Mouse (Mus musculus) hindbrain, embryonic 15.5 days (tissue): ENCODE data around the gene 4933402D24Rik. TPM values are rescaled to one million over a fixed set of nuclear protein-coding genes. Genes with fewer than 3 reads are reported as not detected.

Source experiments
- ATAC-seq: fragments of 200-750 bp; cut with Nextera tagmentation; 2 replicates; pipeline ENCODE4 v1.8.0; 2017; ENCODE audit warnings: low read depth, moderate number of reproducible peaks, moderate TSS enrichment; ENCODE audit not compliant: low FRiP score
- H3K27ac ChIP-seq: fragments of 300-500 bp; sonication (generic); replicated peaks from 2 replicates; pipeline ENCODE4 v1.5.1; 2015; ENCODE audit warnings: mild to moderate bottlenecking, inconsistent platforms
- H3K27me3 ChIP-seq: fragments of 300-500 bp; sonication (generic); 2 replicates; pipeline ENCODE4 v1.6.1; 2015; ENCODE audit warnings: control low read depth, inconsistent platforms
- H3K36me3 ChIP-seq: fragments of 300-500 bp; sonication (generic); 2 replicates; pipeline ENCODE4 v1.6.1; 2015; ENCODE audit warnings: control low read depth, inconsistent platforms
- H3K4me1 ChIP-seq: fragments of 300-500 bp; sonication (generic); replicated peaks from 2 replicates; pipeline ENCODE4 v1.6.1; 2015; ENCODE audit warnings: control low read depth, inconsistent platforms
- H3K4me2 ChIP-seq: fragments of 300-500 bp; sonication (generic); 2 replicates; pipeline ENCODE4 v1.6.1; 2015; ENCODE audit warnings: moderate library complexity, mild to moderate bottlenecking, inconsistent platforms
- H3K4me3 ChIP-seq: fragments of 300-500 bp; sonication (generic); 2 replicates; pipeline ENCODE4 v1.5.1; 2015; ENCODE audit warnings: mild to moderate bottlenecking, inconsistent platforms
- H3K9ac ChIP-seq: fragments of 300-500 bp; sonication (generic); 2 replicates; pipeline ENCODE4 v1.6.1; 2015; ENCODE audit warnings: inconsistent platforms
- H3K9me3 ChIP-seq: fragments of 300-500 bp; sonication (generic); 2 replicates; pipeline ENCODE4 v1.6.1; 2016; ENCODE audit warnings: control low read depth, inconsistent platforms
- WGBS: fragments of 180-500 bp; shearing (Covaris S2); methylation state at CpG from one replicate; pipeline ENCODE4 v1.1.7; 2015; 5-methylcytosine and 5-hydroxymethylcytosine counted together
- polyA plus RNA-seq: library from polyadenylated mRNA; unstranded; fragments of >200 nt; fragmentation: Nextera tagmentation; extraction: Ambion mirVana; gene quantifications from 2 replicates; pipeline ENCODE4 v1.2.1, GENCODE M21; 2015

4933402D24Rik gene
- polyA plus RNA-seq, result 0.32 and 0.35 TPM in 2 replicates

DNA sequence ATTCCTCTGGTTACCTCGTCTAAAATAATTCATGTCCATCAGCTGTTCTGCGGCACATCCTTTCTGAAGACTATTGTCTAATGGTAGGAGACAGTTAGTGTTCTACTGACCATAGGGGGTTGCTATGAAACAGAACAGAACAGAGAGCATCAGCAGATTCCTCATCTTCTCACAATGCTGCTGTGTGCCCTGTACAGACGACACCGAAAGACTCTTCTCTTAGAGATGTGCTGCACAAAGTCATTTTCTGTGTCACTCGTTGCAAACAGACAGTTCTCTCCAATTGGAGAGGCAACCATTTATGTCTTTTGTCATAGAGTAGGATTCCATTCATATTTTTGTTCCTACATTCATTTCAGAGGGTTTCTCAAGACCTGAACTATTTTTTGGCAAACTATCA is at the start of gene 4933402D24Rik:
TSS of gene 4933402D24Rik (minus strand) at position 101 of the 400 bp plus-strand sequence.
- Histone ChIP-seq H3K27me3 (no peaks in the 10 kb centered on the region), H3K4me2 (no peak within 1 kb of the TSS), H3K9me3 (no peaks in the 10 kb centered on the region), H3K9ac (no peak within 1 kb of the TSS), H3K27ac (no peak within 1 kb of the TSS; the same call in 1 of the 2 replicates), H3K4me3 (no peak within 1 kb of the TSS), H3K4me1 (peaks cover 35% of the 10 kb centered on the region), H3K36me3 (no peaks in the 10 kb centered on the region)
- WGBS, result 57% methylated on average over 5 of the region's 5 CpGs
- ATAC-seq, result no peak

DNA sequence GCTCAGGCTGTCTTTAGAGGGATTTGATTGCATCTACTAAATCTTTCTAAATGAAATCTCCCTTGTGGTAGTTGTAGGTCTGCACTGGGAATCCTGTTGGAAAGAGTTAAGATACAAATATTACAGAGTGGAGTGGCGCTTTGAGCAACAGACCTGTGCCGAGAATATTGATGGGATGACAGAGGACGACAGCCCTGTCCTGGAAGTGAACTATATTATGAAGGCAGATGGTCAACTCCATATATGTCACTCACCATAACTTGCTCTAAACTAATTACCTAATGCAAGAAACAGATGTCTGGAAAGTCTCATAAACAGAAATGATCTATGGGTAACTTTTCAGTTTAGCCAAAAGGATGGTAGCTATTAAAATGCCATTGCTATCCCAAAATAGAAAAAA is 39.5 kb upstream of the 4933402D24Rik start:
- no peak overlapping the region for H3K4me3 ChIP-seq
- H3K9me3 ChIP-seq, result no peaks in the 10 kb centered on the region
- H3K4me1 ChIP-seq, result no peaks in the 10 kb centered on the region
- H3K4me2 ChIP-seq, result no peak overlapping the region
- no peaks in the 10 kb centered on the region for H3K27me3 ChIP-seq
- H3K27ac ChIP-seq, result no peak overlapping the region
- H3K36me3 ChIP-seq, result no peaks in the 10 kb centered on the region
- H3K9ac ChIP-seq, result no peak overlapping the region
- ATAC-seq, result no peak
- WGBS, result 67% methylated on average over 3 of the region's 3 CpGs

GRCm38 (mm10) chr1:63805095-63805494 is 36.0 kb upstream of the 4933402D24Rik start:
- Histone ChIP-seq H3K4me2 (no peak overlapping the region), H3K9me3 (no peaks in the 10 kb centered on the region), H3K9ac (no peak overlapping the region)

GRCm38 (mm10) chr1:63794326-63794725 is 25.3 kb upstream of the 4933402D24Rik start:
- Histone ChIP-seq H3K27ac (no peak overlapping the region), H3K4me3 (no peak overlapping the region), H3K4me1 (no peaks in the 10 kb centered on the region), H3K36me3 (no peaks in the 10 kb centered on the region), H3K27me3 (no peaks in the 10 kb centered on the region), H3K9ac (no peak overlapping the region), H3K9me3 (no peaks in the 10 kb centered on the region), H3K4me2 (no peak overlapping the region)
- ATAC-seq, result no peak

More at GRCm38 (mm10) chr1:63805095-63805494, 36.0 kb upstream of the 4933402D24Rik start:
- ATAC-seq, result no peak
- H3K27me3 ChIP-seq, result no peaks in the 10 kb centered on the region
- H3K36me3 ChIP-seq, result no peaks in the 10 kb centered on the region
- H3K4me1 ChIP-seq, result no peaks in the 10 kb centered on the region
- H3K4me3 ChIP-seq, result no peak overlapping the region
- no peak overlapping the region for H3K27ac ChIP-seq

DNA sequence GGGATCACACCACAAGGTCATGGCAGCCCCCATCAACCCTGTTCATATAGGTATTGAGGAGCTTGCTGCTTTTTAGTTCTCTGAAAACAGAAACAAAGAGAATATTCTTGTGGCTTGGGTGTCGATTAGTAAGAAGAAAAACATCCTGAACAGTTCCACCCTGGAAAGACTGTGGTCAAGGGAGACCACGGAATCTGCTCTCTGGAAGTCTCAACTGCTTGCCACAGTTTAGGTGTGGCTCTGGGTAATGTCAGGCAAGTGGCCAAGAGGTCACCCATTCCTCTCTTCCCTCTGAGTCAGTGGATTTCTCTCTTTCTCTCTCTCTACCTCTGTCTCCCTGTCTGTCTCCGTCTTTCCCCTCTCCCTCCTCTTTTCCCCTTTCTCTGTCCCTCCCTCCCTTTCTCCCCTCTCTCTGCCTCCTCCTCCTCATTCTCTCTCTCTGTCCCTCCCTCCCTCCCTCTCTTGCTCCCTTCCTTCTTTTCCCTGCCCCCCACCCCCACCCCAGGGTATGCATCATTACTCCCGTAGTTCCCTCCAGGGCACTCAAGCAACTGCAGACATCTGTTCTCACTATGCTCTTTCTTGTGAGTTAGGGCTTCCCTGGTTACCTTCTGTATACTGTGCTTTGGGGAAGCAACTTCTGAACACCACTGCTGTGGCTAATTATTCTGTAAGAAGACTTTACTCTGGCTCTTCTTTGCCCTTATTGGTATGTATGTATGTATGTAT is 8.0 kb upstream of the 4933402D24Rik start:
- 69% methylated on average over 4 of the region's 4 CpGs for WGBS
- Histone ChIP-seq H3K36me3 (no peaks in the 10 kb centered on the region), H3K4me1 (no peaks in the 10 kb centered on the region), H3K9me3 (no peaks in the 10 kb centered on the region), H3K4me3 (no peak overlapping the region), H3K27me3 (no peaks in the 10 kb centered on the region), H3K4me2 (no peak overlapping the region), H3K9ac (no peak overlapping the region), H3K27ac (no peak overlapping the region)
- no peak for ATAC-seq

DNA sequence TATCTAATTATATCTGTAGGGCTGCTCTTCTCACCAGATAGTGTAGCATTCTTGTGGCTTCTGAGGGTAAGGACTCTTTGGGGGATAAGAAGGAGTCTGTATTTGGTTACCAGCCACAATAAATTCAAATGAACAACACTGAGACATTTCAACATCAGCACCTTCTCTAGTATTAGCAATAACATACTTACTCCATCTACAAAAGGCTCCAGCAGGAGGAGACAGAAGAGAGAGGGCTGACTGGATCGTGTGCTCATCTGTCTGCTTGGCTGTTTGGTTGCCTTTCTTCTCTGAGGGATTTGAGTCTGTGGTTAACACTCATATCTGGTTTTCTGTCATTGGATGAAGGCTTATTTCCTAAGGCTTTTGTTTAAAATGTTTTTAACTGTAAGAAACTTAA is 7.3 kb upstream of the 4933402D24Rik start:
- Histone ChIP-seq H3K9ac (no peak overlapping the region), H3K4me3 (no peak overlapping the region), H3K36me3 (no peaks in the 10 kb centered on the region), H3K27ac (no peak overlapping the region), H3K27me3 (no peaks in the 10 kb centered on the region), H3K4me1 (no peaks in the 10 kb centered on the region; the same call in 1 of the 2 replicates), H3K9me3 (no peaks in the 10 kb centered on the region), H3K4me2 (no peak overlapping the region)
- 63% methylated on average over 1 of the region's 1 CpGs for WGBS
- no peak for ATAC-seq

GRCm38 (mm10) chr1:63770309-63770708 is 1.2 kb upstream of the 4933402D24Rik start:
- 41% methylated on average over 7 of the region's 7 CpGs for WGBS
- Histone ChIP-seq H3K9me3 (no peaks in the 10 kb centered on the region), H3K9ac (no peak overlapping the region), H3K27ac (peak overlapping the region; percentile 59; the same call in 1 of the 2 replicates), H3K4me3 (no peak overlapping the region), H3K27me3 (no peaks in the 10 kb centered on the region), H3K36me3 (no peaks in the 10 kb centered on the region), H3K4me1 (peaks cover 27% of the 10 kb centered on the region), H3K4me2 (0 out of 2 replicates have a peak overlapping the region, but pooled peaks have one; percentile 9)
- ATAC-seq, result peak; percentile 75; the same call in 1 of the 2 replicates

DNA sequence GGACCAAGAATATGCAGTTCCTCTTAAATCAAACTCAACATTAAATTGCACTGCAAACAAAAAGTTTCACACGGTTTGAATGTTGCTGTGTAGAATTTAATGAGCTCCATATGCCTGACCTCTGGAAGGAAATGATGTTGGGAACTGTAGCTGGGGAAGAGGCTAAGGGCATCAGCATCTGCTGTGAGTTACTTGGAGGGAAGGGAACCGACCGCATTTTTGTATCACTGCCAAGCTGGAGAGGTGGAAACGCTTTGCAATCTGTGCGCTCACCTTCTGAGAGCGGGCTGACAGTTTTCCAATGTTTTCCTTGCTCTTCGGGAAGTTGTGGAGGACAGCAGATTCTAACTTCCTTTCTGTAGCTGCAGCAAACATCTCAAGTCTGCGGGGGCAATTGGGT is 955 bp downstream of the 4933402D24Rik start:
- Histone ChIP-seq H3K4me3 (no peak overlapping the region), H3K36me3 (no peaks in the 10 kb centered on the region), H3K27me3 (no peaks in the 10 kb centered on the region), H3K9me3 (no peaks in the 10 kb centered on the region), H3K9ac (no peak overlapping the region), H3K4me2 (no peak overlapping the region), H3K27ac (no peak overlapping the region; the same call in 1 of the 2 replicates), H3K4me1 (peaks cover 46% of the 10 kb centered on the region)
- ATAC-seq, result no peak
- 64% methylated on average over 8 of the region's 8 CpGs for WGBS

DNA sequence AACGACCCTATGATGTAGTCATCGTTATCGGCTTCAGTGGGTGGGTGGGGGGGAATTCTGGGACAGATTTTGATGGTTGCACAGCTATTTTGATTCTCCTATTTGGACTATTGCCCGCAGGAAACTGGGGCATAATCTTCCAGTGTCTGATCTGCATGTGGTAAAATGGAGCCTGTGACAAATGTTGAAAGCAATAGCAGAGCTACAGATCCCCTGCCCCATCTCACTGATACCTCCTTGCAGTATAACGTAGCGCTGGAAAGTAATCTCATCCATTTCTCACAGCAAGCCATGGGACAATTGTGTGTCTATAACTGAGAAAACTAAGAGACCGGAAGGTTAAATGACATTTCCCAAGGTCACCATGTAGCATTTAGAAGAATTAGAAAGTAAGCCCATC is 4.7 kb downstream of the 4933402D24Rik start:
- Histone ChIP-seq H3K27me3 (no peaks in the 10 kb centered on the region), H3K4me1 (peaks cover 36% of the 10 kb centered on the region), H3K4me3 (no peak overlapping the region), H3K9me3 (no peaks in the 10 kb centered on the region), H3K36me3 (no peaks in the 10 kb centered on the region), H3K27ac (peak overlapping the region; percentile 74), H3K9ac (no peak overlapping the region), H3K4me2 (0 out of 2 replicates have a peak overlapping the region, but pooled peaks have one; percentile 5)
- WGBS, result 32% methylated on average over 7 of the region's 7 CpGs
- ATAC-seq, result no peak

- 8% methylated on average over 7 of the region's 7 CpGs for WGBS
Measured at GRCm38 (mm10) chr1:63763881-63764386, 5.1 kb downstream of the 4933402D24Rik start.

DNA sequence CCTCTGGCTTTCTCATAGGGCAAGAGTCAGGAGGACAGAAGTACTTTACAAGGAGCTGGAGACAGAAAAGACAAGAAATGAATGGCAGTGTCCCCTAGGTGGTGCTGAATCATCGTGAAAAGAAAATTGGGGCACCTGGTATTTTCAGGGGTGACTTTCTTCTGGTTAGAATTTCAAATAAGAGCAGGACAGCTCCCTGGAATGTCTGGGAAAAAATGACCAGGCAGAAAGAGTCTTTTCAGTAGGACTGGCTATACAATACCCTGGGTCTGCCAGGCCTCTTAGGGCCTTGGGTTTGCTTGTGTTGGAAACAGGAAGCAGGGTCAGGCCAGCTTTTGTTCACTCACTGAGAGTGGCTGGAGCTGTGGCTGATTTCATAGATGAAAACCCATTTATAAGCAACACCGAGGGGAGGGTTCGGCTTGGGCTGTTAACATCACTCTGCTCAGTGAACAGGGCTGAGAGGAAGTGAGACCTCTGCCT is 5.8 kb downstream of the 4933402D24Rik start:
- no peak overlapping the region for H3K4me3 ChIP-seq
- peaks cover 36% of the 10 kb centered on the region for H3K4me1 ChIP-seq
- H3K9me3 ChIP-seq, result no peaks in the 10 kb centered on the region
- no peak overlapping the region for H3K9ac ChIP-seq
- peak; percentile 89 for ATAC-seq
- under 1% methylated on average over 3 of the region's 3 CpGs for WGBS
- H3K27ac ChIP-seq, result peak overlapping the region; percentile 74
- H3K27me3 ChIP-seq, result no peaks in the 10 kb centered on the region
- H3K36me3 ChIP-seq, result no peaks in the 10 kb centered on the region
- H3K4me2 ChIP-seq, result no peak overlapping the region

More at GRCm38 (mm10) chr1:63763881-63764386, 5.1 kb downstream of the 4933402D24Rik start:
- Histone ChIP-seq H3K36me3 (no peaks in the 10 kb centered on the region), H3K27me3 (no peaks in the 10 kb centered on the region), H3K4me1 (peaks cover 36% of the 10 kb centered on the region), H3K9me3 (no peaks in the 10 kb centered on the region), H3K27ac (peak overlapping the region; percentile 74), H3K4me2 (peak overlapping the region; percentile 5; the same call in 1 of the 2 replicates), H3K4me3 (no peak overlapping the region), H3K9ac (no peak overlapping the region)
- peak; percentile 50 for ATAC-seq

DNA sequence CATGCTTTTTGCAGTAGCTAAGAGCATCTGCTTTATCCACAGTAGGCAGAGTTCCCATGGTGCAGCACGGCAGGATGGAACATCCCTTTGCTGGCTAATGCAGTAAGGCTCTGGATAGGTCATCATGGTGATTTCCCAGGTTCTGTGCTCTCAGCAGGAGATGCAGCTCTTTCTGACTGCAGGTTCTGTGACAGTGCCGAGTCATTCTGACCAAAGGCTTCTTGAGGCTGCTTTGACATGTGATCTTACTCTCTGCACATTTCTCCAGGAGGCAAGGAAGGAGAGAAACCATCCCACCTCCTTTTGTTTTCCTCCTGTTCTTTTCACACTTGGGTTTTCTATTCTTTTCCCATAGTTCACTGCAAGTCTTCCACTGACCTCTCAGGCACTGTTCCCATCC is 13.1 kb downstream of the 4933402D24Rik start:
- Histone ChIP-seq H3K27me3 (no peaks in the 10 kb centered on the region), H3K9me3 (no peaks in the 10 kb centered on the region), H3K4me3 (no peak overlapping the region), H3K9ac (no peak overlapping the region), H3K36me3 (peaks cover 15% of the 10 kb centered on the region), H3K4me1 (no peaks in the 10 kb centered on the region), H3K4me2 (no peak overlapping the region), H3K27ac (no peak overlapping the region)
- 60% methylated on average over 2 of the region's 2 CpGs for WGBS
- ATAC-seq, result no peak
